Mouse (Mus musculus) megakaryocyte, embryonic 14.5 days (primary cell): ENCODE results near the gene Tenm4. TPM values are rescaled to one million over a fixed set of nuclear protein-coding genes. Genes with fewer than 3 reads are reported as not detected.
A peak's percentile ranks its signal among the peaks of the same experiment; 100 is the strongest.

Experiments used
- H3K27me3 ChIP-seq: replicated peaks from 2 replicates; pipeline ENCODE3; 2012; ENCODE audit warnings: inconsistent platforms
- H3K36me3 ChIP-seq: replicated peaks from 2 replicates; pipeline ENCODE3; 2012; ENCODE audit warnings: low read length, inconsistent platforms, mixed read lengths
- H3K4me1 ChIP-seq: 2 replicates; pipeline ENCODE4 v1.6.1; 2012; ENCODE audit warnings: inconsistent platforms
- H3K4me3 ChIP-seq: replicated peaks from 2 replicates; pipeline ENCODE3; 2012; ENCODE audit warnings: moderate library complexity, mild to moderate bottlenecking, inconsistent platforms
- H3K9me3 ChIP-seq: 2 replicates; pipeline ENCODE4 v1.6.1; 2012; ENCODE audit warnings: inconsistent platforms
- FLI1 ChIP-seq: IDR thresholded peaks from 2 replicates; pipeline ENCODE4 v1.6.1; 2012; ENCODE audit warnings: low read length, inconsistent platforms, mixed read lengths
- GATA1 ChIP-seq: IDR thresholded peaks from 3 replicates; pipeline ENCODE4 v1.6.1; 2012; ENCODE audit warnings: mixed read lengths, low read length, inconsistent platforms, borderline replicate concordance
- polyA plus RNA-seq: library from polyadenylated mRNA; stranded (reverse); fragments of >175 nt; gene quantifications from 2 replicates; pipeline ENCODE4 v1.2.3, GENCODE M21; 2012; ENCODE audit warnings: low replicate concordance; ENCODE audit not compliant: insufficient read depth

Gene Tenm4
- polyA plus RNA-seq, 1 experiment: not detected

- Histone ChIP-seq H3K9me3 (peaks cover 8% of the 10 kb centered on the region; the same call in 1 of the 2 replicates), H3K36me3 (no peaks in the 10 kb centered on the region), H3K27me3 (no peaks in the 10 kb centered on the region), H3K4me1 (no peaks in the 10 kb centered on the region), H3K4me3 (no peak overlapping the region)
- no peak for TF ChIP-seq FLI1
- TF ChIP-seq GATA1: no peak
These were observed 12.1 kb downstream of the Tenm4 start for GRCm38 (mm10) chr7:96183195-96183594.

GRCm38 (mm10) chr7:96185411-96185810 is 14.4 kb downstream of the Tenm4 start:
- Histone ChIP-seq H3K4me1 (no peaks in the 10 kb centered on the region), H3K4me3 (no peak overlapping the region), H3K27me3 (no peaks in the 10 kb centered on the region), H3K9me3 (peaks cover 8% of the 10 kb centered on the region; the same call in 1 of the 2 replicates), H3K36me3 (no peaks in the 10 kb centered on the region)
- TF ChIP-seq GATA1: no peak
- TF ChIP-seq FLI1: no peak

- no peak overlapping the region for H3K4me3 ChIP-seq
- no peaks in the 10 kb centered on the region for H3K36me3 ChIP-seq
- H3K27me3 ChIP-seq: peaks cover 12% of the 10 kb centered on the region
- no peaks in the 10 kb centered on the region for H3K4me1 ChIP-seq
- TF ChIP-seq FLI1: no peak
- no peak for TF ChIP-seq GATA1
- H3K9me3 ChIP-seq: no peaks in the 10 kb centered on the region
These were observed 32.9 kb downstream of the Tenm4 start for GRCm38 (mm10) chr7:96203812-96204560.

GRCm38 (mm10) chr7:96204809-96205350 is 33.8 kb downstream of the Tenm4 start:
- H3K4me3 ChIP-seq: no peak overlapping the region
- no peak for TF ChIP-seq GATA1
- TF ChIP-seq FLI1: no peak
- H3K27me3 ChIP-seq: peaks cover 21% of the 10 kb centered on the region
- H3K4me1 ChIP-seq: no peaks in the 10 kb centered on the region; the same call in 1 of the 2 replicates
- no peaks in the 10 kb centered on the region for H3K36me3 ChIP-seq
- H3K9me3 ChIP-seq: no peaks in the 10 kb centered on the region

- Histone ChIP-seq H3K4me3 (no peak overlapping the region), H3K27me3 (peaks cover 43% of the 10 kb centered on the region), H3K4me1 (peaks cover 10% of the 10 kb centered on the region; the same call in 1 of the 2 replicates), H3K36me3 (no peaks in the 10 kb centered on the region), H3K9me3 (no peaks in the 10 kb centered on the region)
- TF ChIP-seq GATA1 (no peak), FLI1 (no peak)
These were observed 36.0 kb downstream of the Tenm4 start for GRCm38 (mm10) chr7:96207071-96207470.

GRCm38 (mm10) chr7:96209783-96210524 is 38.9 kb downstream of the Tenm4 start:
- no peaks in the 10 kb centered on the region for H3K36me3 ChIP-seq
- peak overlapping the region; percentile 50 for H3K4me3 ChIP-seq
- H3K27me3 ChIP-seq: peaks cover 68% of the 10 kb centered on the region
- no peak for TF ChIP-seq GATA1
- no peak for TF ChIP-seq FLI1
- peaks cover 18% of the 10 kb centered on the region for H3K4me1 ChIP-seq
- no peaks in the 10 kb centered on the region for H3K9me3 ChIP-seq

- Histone ChIP-seq H3K9me3 (no peaks in the 10 kb centered on the region), H3K27me3 (peaks cover 69% of the 10 kb centered on the region), H3K4me1 (peaks cover 18% of the 10 kb centered on the region), H3K4me3 (no peak overlapping the region), H3K36me3 (no peaks in the 10 kb centered on the region)
- TF ChIP-seq GATA1: no peak
- TF ChIP-seq FLI1: no peak
These were observed 39.7 kb downstream of the Tenm4 start for GRCm38 (mm10) chr7:96210525-96211369.

GRCm38 (mm10) chr7:96211618-96212021 is 40.6 kb downstream of the Tenm4 start:
- no peaks in the 10 kb centered on the region for H3K36me3 ChIP-seq
- H3K27me3 ChIP-seq: peaks cover 69% of the 10 kb centered on the region
- no peak for TF ChIP-seq GATA1
- no peak for TF ChIP-seq FLI1
- no peaks in the 10 kb centered on the region for H3K9me3 ChIP-seq
- no peak overlapping the region for H3K4me3 ChIP-seq
- peaks cover 18% of the 10 kb centered on the region for H3K4me1 ChIP-seq

- peaks cover 66% of the 10 kb centered on the region for H3K27me3 ChIP-seq
- no peaks in the 10 kb centered on the region for H3K9me3 ChIP-seq
- H3K4me1 ChIP-seq: peaks cover 18% of the 10 kb centered on the region
- H3K4me3 ChIP-seq: no peak overlapping the region
- no peak for TF ChIP-seq GATA1
- no peak for TF ChIP-seq FLI1
- no peaks in the 10 kb centered on the region for H3K36me3 ChIP-seq
These were observed 41.2 kb downstream of the Tenm4 start for GRCm38 (mm10) chr7:96212224-96212591.
